Mouse (Mus musculus): ENCODE results near the gene Pcif1.
"Not testable (repeated sequence)": the region's sequence is repeated elsewhere in the genome, so short reads cannot be mapped to it uniquely, and the experiment has no call there.

Gene Pcif1

GRCm38 (mm10) chr2:164879228-164879567, at the start of gene Pcif1:
Gene Pcif1, plus strand, starts transcription at chr2:164879304.
- DNase-seq (ENCODE audit: low spot score in 2 of 2): peak; percentile 88 to 89

GRCm38 (mm10) chr2:164831029-164831428, 48.1 kb upstream of the Pcif1 start:
- DNase-seq (ENCODE audit: low spot score in 2 of 2): no peak

- DNase-seq (ENCODE audit: low spot score in 2 of 2): no peak
These were observed 46.9 kb upstream of the Pcif1 start for GRCm38 (mm10) chr2:164832032-164832747.

GRCm38 (mm10) chr2:164832748-164833301, 46.3 kb upstream of the Pcif1 start, which contains the start of gene Ctsa:
Gene Ctsa, plus strand, starts transcription at chr2:164832873.
- peak; percentile 56 to 68 for DNase-seq (ENCODE audit: low spot score in 2 of 2)

- peak; percentile 81 to 83 for DNase-seq (ENCODE audit: low spot score in 2 of 2)
These were observed 45.7 kb upstream of the Pcif1 start, which contains the start of gene Neurl2 for GRCm38 (mm10) chr2:164833314-164833959. Gene Neurl2, minus strand, starts transcription at chr2:164833456.

- DNase-seq (ENCODE audit: low spot score in 2 of 2): no peak
These were observed 44.6 kb upstream of the Pcif1 start for GRCm38 (mm10) chr2:164834531-164834930.

- DNase-seq (ENCODE audit: low spot score in 2 of 2): no peak
These were observed 43.9 kb upstream of the Pcif1 start for GRCm38 (mm10) chr2:164835164-164835563.

GRCm38 (mm10) chr2:164845782-164846181, 33.3 kb upstream of the Pcif1 start:
- DNase-seq (ENCODE audit: low spot score in 2 of 2): no peak

- DNase-seq (ENCODE audit: low spot score in 2 of 2): no peak
These were observed 29.0 kb upstream of the Pcif1 start for GRCm38 (mm10) chr2:164850061-164850460.

- not testable (repeated sequence) for DNase-seq (ENCODE audit: low spot score in 2 of 2)
These were observed 23.5 kb upstream of the Pcif1 start for GRCm38 (mm10) chr2:164855572-164855971.

GRCm38 (mm10) chr2:164856309-164857100, 22.6 kb upstream of the Pcif1 start:
- no peak for DNase-seq (ENCODE audit: low spot score in 2 of 2)

GRCm38 (mm10) chr2:164857101-164857821, 21.8 kb upstream of the Pcif1 start, which contains the start of gene Pltp:
Gene Pltp, minus strand, starts transcription at chr2:164857711.
- DNase-seq (ENCODE audit: low spot score in 2 of 2): peak; percentile 55 to 58

GRCm38 (mm10) chr2:164857842-164858553, 21.1 kb upstream of the Pcif1 start:
- no peak for DNase-seq (ENCODE audit: low spot score in 2 of 2)

- DNase-seq (ENCODE audit: low spot score in 2 of 2): no peak
These were observed 19.9 kb upstream of the Pcif1 start for GRCm38 (mm10) chr2:164859155-164859554.

- DNase-seq (ENCODE audit: low spot score in 2 of 2): no peak
These were observed 19.3 kb upstream of the Pcif1 start for GRCm38 (mm10) chr2:164859640-164860432.

- DNase-seq (ENCODE audit: low spot score in 2 of 2): no peak
These were observed 18.0 kb upstream of the Pcif1 start for GRCm38 (mm10) chr2:164861094-164861493.

- DNase-seq (ENCODE audit: low spot score in 2 of 2): peak in 1 of 2 experiments; percentile 59
These were observed 16.8 kb upstream of the Pcif1 start for GRCm38 (mm10) chr2:164862179-164862861.

GRCm38 (mm10) chr2:164863411-164863810, 15.7 kb upstream of the Pcif1 start:
- DNase-seq (ENCODE audit: low spot score in 2 of 2): not testable (repeated sequence)

- no peak for DNase-seq (ENCODE audit: low spot score in 2 of 2)
These were observed 14.5 kb upstream of the Pcif1 start for GRCm38 (mm10) chr2:164864593-164864992.
